Mouse (Mus musculus): ENCODE results near the gene Catip. TPM values are rescaled to one million over a fixed set of nuclear protein-coding genes. Genes with fewer than 3 reads are reported as not detected.
"Not testable (repeated sequence)": the region's sequence is repeated elsewhere in the genome, so short reads cannot be mapped to it uniquely, and the experiment has no call there.

Catip gene
- polyA plus RNA-seq, 1 experiment: 4.6 TPM

- TF ChIP-seq CTCF (IDR thresholded peaks at IDR 0.05; ENCODE audit: extremely low read depth, insufficient read depth, low read length) (no peak), POLR2A (IDR thresholded peaks at IDR 0.05; ENCODE audit: extremely low read depth, insufficient read depth, low read length) (0 out of 2 replicates have a peak, but pooled peaks have one; percentile 43)
- Histone ChIP-seq H3K4me3 (ENCODE audit: insufficient read depth, low read length) (peak overlapping the region; percentile 57), H3K4me1 (ENCODE audit: control insufficient read depth, insufficient read depth, low read length) (peaks cover 5% of the 10 kb centered on the region; the same call in 1 of the 2 replicates), H3K27ac (ENCODE audit: insufficient read depth, low read length) (peak overlapping the region; percentile 60)
These were observed 29.6 kb upstream of the Catip start for GRCm38 (mm10) chr1:74332241-74332763.

GRCm38 (mm10) chr1:74332930-74333329, 29.0 kb upstream of the Catip start:
- no peak for TF ChIP-seq CTCF (IDR thresholded peaks at IDR 0.05; ENCODE audit: extremely low read depth, insufficient read depth, low read length)
- TF ChIP-seq POLR2A (IDR thresholded peaks at IDR 0.05; ENCODE audit: extremely low read depth, insufficient read depth, low read length): no peak
- peak overlapping the region; percentile 60 for H3K27ac ChIP-seq (ENCODE audit: insufficient read depth, low read length)
- H3K4me1 ChIP-seq (ENCODE audit: control insufficient read depth, insufficient read depth, low read length): peaks cover 5% of the 10 kb centered on the region; the same call in 1 of the 2 replicates
- peak overlapping the region; percentile 57 for H3K4me3 ChIP-seq (ENCODE audit: insufficient read depth, low read length)

GRCm38 (mm10) chr1:74334607-74335006, 27.3 kb upstream of the Catip start:
- Histone ChIP-seq H3K4me1 (ENCODE audit: control insufficient read depth, insufficient read depth, low read length) (peaks cover 5% of the 10 kb centered on the region; the same call in 1 of the 2 replicates), H3K4me3 (ENCODE audit: insufficient read depth, low read length) (no peak overlapping the region), H3K27ac (ENCODE audit: insufficient read depth, low read length) (no peak overlapping the region)
- no peak for TF ChIP-seq CTCF (IDR thresholded peaks at IDR 0.05; ENCODE audit: extremely low read depth, insufficient read depth, low read length)
- no peak for TF ChIP-seq POLR2A (IDR thresholded peaks at IDR 0.05; ENCODE audit: extremely low read depth, insufficient read depth, low read length)

- no peak for TF ChIP-seq CTCF (IDR thresholded peaks at IDR 0.05; ENCODE audit: extremely low read depth, insufficient read depth, low read length)
- no peak for TF ChIP-seq POLR2A (IDR thresholded peaks at IDR 0.05; ENCODE audit: extremely low read depth, insufficient read depth, low read length)
- H3K4me3 ChIP-seq (ENCODE audit: insufficient read depth, low read length): no peak overlapping the region
- peaks cover 6% of the 10 kb centered on the region; the same call in 1 of the 2 replicates for H3K4me1 ChIP-seq (ENCODE audit: control insufficient read depth, insufficient read depth, low read length)
- no peak overlapping the region for H3K27ac ChIP-seq (ENCODE audit: insufficient read depth, low read length)
These were observed 26.9 kb upstream of the Catip start for GRCm38 (mm10) chr1:74335033-74335432.

- Histone ChIP-seq H3K4me3 (ENCODE audit: insufficient read depth, low read length) (no peak overlapping the region), H3K4me1 (ENCODE audit: control insufficient read depth, insufficient read depth, low read length) (peaks cover 9% of the 10 kb centered on the region; the same call in 1 of the 2 replicates), H3K27ac (ENCODE audit: insufficient read depth, low read length) (no peak overlapping the region)
- TF ChIP-seq CTCF (IDR thresholded peaks at IDR 0.05; ENCODE audit: extremely low read depth, insufficient read depth, low read length): no peak
These were observed 26.3 kb upstream of the Catip start for GRCm38 (mm10) chr1:74335436-74336170.

GRCm38 (mm10) chr1:74337241-74337771, 24.6 kb upstream of the Catip start:
- Histone ChIP-seq H3K4me1 (ENCODE audit: control insufficient read depth, insufficient read depth, low read length) (peaks cover 12% of the 10 kb centered on the region), H3K4me3 (ENCODE audit: insufficient read depth, low read length) (no peak overlapping the region), H3K27ac (ENCODE audit: insufficient read depth, low read length) (no peak overlapping the region)
- TF ChIP-seq POLR2A (IDR thresholded peaks at IDR 0.05; ENCODE audit: extremely low read depth, insufficient read depth, low read length) (no peak), CTCF (IDR thresholded peaks at IDR 0.05; ENCODE audit: extremely low read depth, insufficient read depth, low read length) (no peak)

- TF ChIP-seq CTCF (IDR thresholded peaks at IDR 0.05; ENCODE audit: extremely low read depth, insufficient read depth, low read length) (no peak), POLR2A (IDR thresholded peaks at IDR 0.05; ENCODE audit: extremely low read depth, insufficient read depth, low read length) (no peak)
- Histone ChIP-seq H3K27ac (ENCODE audit: insufficient read depth, low read length) (no peak overlapping the region), H3K4me1 (ENCODE audit: control insufficient read depth, insufficient read depth, low read length) (peaks cover 12% of the 10 kb centered on the region), H3K4me3 (ENCODE audit: insufficient read depth, low read length) (no peak overlapping the region)
These were observed 23.9 kb upstream of the Catip start for GRCm38 (mm10) chr1:74338013-74338412.

- Histone ChIP-seq H3K4me1 (ENCODE audit: control insufficient read depth, insufficient read depth, low read length) (peaks cover 10% of the 10 kb centered on the region), H3K27ac (ENCODE audit: insufficient read depth, low read length) (no peak overlapping the region), H3K4me3 (ENCODE audit: insufficient read depth, low read length) (no peak overlapping the region)
- TF ChIP-seq POLR2A (IDR thresholded peaks at IDR 0.05; ENCODE audit: extremely low read depth, insufficient read depth, low read length): no peak
- no peak for TF ChIP-seq CTCF (IDR thresholded peaks at IDR 0.05; ENCODE audit: extremely low read depth, insufficient read depth, low read length)
These were observed 23.3 kb upstream of the Catip start for GRCm38 (mm10) chr1:74338626-74339025.

GRCm38 (mm10) chr1:74339917-74340316, 22.0 kb upstream of the Catip start:
- Histone ChIP-seq H3K27ac (ENCODE audit: insufficient read depth, low read length) (no peak overlapping the region), H3K4me1 (ENCODE audit: control insufficient read depth, insufficient read depth, low read length) (peaks cover 10% of the 10 kb centered on the region), H3K4me3 (ENCODE audit: insufficient read depth, low read length) (no peak overlapping the region)
- TF ChIP-seq CTCF (IDR thresholded peaks at IDR 0.05; ENCODE audit: extremely low read depth, insufficient read depth, low read length): no peak

GRCm38 (mm10) chr1:74340361-74340764, 21.5 kb upstream of the Catip start:
- no peak for TF ChIP-seq CTCF (IDR thresholded peaks at IDR 0.05; ENCODE audit: extremely low read depth, insufficient read depth, low read length)
- TF ChIP-seq POLR2A (IDR thresholded peaks at IDR 0.05; ENCODE audit: extremely low read depth, insufficient read depth, low read length): no peak
- Histone ChIP-seq H3K4me1 (ENCODE audit: control insufficient read depth, insufficient read depth, low read length) (peaks cover 8% of the 10 kb centered on the region), H3K4me3 (ENCODE audit: insufficient read depth, low read length) (no peak overlapping the region), H3K27ac (ENCODE audit: insufficient read depth, low read length) (no peak overlapping the region)

GRCm38 (mm10) chr1:74340992-74341391, 20.9 kb upstream of the Catip start:
- H3K4me3 ChIP-seq (ENCODE audit: insufficient read depth, low read length); H3K4me1 ChIP-seq (ENCODE audit: control insufficient read depth, insufficient read depth, low read length); H3K27ac ChIP-seq (ENCODE audit: insufficient read depth, low read length): not testable (repeated sequence)
